Mouse (Mus musculus): ENCODE measurements around the gene Hinfp. TPM values are rescaled to one million over a fixed set of nuclear protein-coding genes. Genes with fewer than 3 reads are reported as not detected.

The Hinfp gene
- polyA plus RNA-seq, 1 experiment from 2014 or later, result 20.1 TPM

DNA sequence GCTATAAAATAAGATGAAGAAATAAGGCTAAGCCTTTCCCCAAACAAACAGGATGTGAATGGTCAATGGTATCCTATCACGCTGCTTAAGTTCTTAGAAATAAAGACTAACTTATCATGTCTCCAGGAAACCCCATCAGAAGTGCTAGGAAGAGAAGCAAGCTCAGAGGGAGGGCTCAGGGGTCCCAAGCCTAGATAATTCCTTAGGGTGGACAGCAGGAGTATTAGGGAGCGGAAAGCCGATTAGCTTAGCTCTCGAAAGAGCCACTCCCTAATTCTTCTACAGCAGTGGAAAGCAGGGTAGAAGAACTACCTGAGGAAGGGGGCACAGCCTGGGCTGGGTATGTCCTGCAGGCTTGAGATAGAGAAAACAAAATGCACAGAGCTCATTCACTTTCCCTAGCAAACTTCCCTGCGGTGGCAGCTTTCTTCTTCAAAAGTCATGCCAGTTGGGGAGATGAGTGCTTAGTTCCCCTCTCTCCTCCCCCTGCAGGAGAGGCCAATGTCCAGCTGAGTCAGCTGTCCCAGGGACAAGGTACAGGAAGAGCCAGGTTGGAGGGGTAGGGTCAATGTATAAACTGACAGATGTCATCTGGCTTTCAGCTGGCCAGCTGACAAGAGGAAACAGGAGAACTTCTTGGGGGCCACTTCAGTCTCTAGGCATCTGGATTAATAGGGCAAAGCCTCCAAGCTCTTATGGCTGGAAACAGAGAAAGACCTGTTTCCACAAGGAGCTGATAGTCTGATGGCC is 12.8 kb upstream of the Hinfp start:
- Histone ChIP-seq H3K27ac (ENCODE audit: low read depth) (no peak overlapping the region), H3K4me2 (peak overlapping the region; percentile 91), H3K27me3 (ENCODE audit: insufficient read depth, low read length) (no peaks in the 10 kb centered on the region), H3K36me3 (ENCODE audit: insufficient read depth) (peaks cover 31% of the 10 kb centered on the region), H3K9me3 (ENCODE audit: low read depth, low read length) (no peaks in the 10 kb centered on the region), H3K4me1 (ENCODE audit: insufficient read depth) (peaks cover 14% of the 10 kb centered on the region), H3K4me3 (ENCODE audit: low read depth, low read length) (peak overlapping the region; percentile 84), H3K9ac (no peak overlapping the region)
- WGBS, result 62% methylated on average over 5 of the region's 5 CpGs
- DNase-seq, result no peak
- no peak for ATAC-seq (ENCODE audit: insufficient read depth)
- TF ChIP-seq CTCF (IDR thresholded peaks at IDR 0.05; ENCODE audit: low read depth), result 0 out of 2 replicates have a peak, but pooled peaks have one; percentile 5

DNA sequence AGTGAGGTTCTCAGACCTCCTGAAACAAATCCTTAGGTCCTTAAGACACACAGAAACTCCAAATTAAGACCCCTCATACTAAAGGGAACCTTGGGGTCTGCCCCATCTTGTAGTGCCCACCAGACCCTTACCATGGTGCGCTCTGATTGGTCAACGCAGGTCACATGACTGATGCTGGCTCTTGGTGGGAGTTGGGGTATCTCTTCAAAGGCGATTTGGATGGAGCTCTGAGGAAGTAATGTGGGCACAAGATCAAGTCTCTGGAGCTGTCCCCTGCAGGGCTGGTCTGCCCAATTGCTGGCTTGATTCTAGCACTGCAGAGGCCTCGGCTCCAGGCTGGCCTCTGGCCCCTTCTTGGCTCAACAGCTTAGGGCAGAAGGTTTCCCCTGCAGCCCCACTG is 12.0 kb upstream of the Hinfp start:
- TF ChIP-seq CTCF (IDR thresholded peaks at IDR 0.05; ENCODE audit: low read depth), result no peak
- WGBS, result 70% methylated on average over 4 of the region's 4 CpGs

DNA sequence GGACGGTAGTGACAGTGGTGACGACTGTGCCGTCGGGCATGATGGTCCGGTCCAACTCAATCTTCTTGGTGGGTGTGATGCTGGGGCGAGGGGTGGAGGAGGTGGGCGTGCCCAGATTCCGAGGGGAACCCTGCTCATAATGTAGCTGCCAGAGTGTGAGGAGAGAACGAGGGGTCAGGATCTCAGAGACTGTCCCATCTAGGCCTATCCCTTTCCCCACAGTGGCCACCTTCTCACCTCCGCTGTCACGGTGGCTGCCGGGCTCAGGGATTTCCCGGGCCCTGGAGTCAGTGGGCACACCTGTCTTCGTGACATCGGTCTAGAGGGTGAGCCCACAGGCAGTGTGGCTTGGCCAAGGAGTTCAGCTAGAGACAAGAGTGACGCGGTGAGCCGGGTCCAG is 9.4 kb upstream of the Hinfp start:
- no peak overlapping the region for H3K9ac ChIP-seq
- no peaks in the 10 kb centered on the region for H3K9me3 ChIP-seq (ENCODE audit: low read depth, low read length)
- H3K27ac ChIP-seq (ENCODE audit: low read depth), result no peak overlapping the region
- no peak for TF ChIP-seq CTCF (IDR thresholded peaks at IDR 0.05; ENCODE audit: low read depth)
- no peaks in the 10 kb centered on the region for H3K27me3 ChIP-seq (ENCODE audit: insufficient read depth, low read length)
- ATAC-seq (ENCODE audit: insufficient read depth), result no peak
- H3K4me1 ChIP-seq (ENCODE audit: insufficient read depth), result peaks cover 16% of the 10 kb centered on the region
- H3K4me3 ChIP-seq (ENCODE audit: low read depth, low read length), result no peak overlapping the region
- DNase-seq, result no peak
- 89% methylated on average over 18 of the region's 18 CpGs for WGBS
- no peak overlapping the region for H3K4me2 ChIP-seq
- peaks cover 40% of the 10 kb centered on the region for H3K36me3 ChIP-seq (ENCODE audit: insufficient read depth)

More for the DNA sequence above, 12.0 kb upstream of the Hinfp start:
- DNase-seq, result no peak
- Histone ChIP-seq H3K27me3 (ENCODE audit: insufficient read depth, low read length) (no peaks in the 10 kb centered on the region), H3K27ac (ENCODE audit: low read depth) (no peak overlapping the region), H3K4me3 (ENCODE audit: low read depth, low read length) (no peak overlapping the region), H3K4me2 (no peak overlapping the region), H3K36me3 (ENCODE audit: insufficient read depth) (peaks cover 35% of the 10 kb centered on the region), H3K9me3 (ENCODE audit: low read depth, low read length) (no peaks in the 10 kb centered on the region), H3K9ac (no peak overlapping the region), H3K4me1 (ENCODE audit: insufficient read depth) (peaks cover 14% of the 10 kb centered on the region)
- no peak for ATAC-seq (ENCODE audit: insufficient read depth)

DNA sequence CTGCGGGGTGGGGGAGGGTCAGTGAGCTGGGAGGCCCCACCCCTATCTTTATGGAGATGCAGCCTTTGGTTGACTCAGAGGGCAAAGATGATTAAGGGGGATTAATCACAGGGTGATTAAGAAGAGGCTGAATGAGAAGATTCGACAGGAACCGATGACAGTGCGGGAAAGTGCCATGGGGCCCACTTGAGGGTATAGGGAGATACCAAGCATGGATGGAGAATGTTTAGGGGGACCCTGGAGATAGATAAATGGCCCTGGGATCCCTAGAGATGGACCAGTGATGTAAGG is 8.7 kb upstream of the Hinfp start:
- ATAC-seq (ENCODE audit: insufficient read depth) (no peak), DNase-seq (no peak)
- Histone ChIP-seq H3K4me2 (no peak overlapping the region), H3K36me3 (ENCODE audit: insufficient read depth) (peaks cover 40% of the 10 kb centered on the region), H3K9ac (no peak overlapping the region), H3K4me3 (ENCODE audit: low read depth, low read length) (no peak overlapping the region), H3K27me3 (ENCODE audit: insufficient read depth, low read length) (no peaks in the 10 kb centered on the region), H3K9me3 (ENCODE audit: low read depth, low read length) (no peaks in the 10 kb centered on the region), H3K27ac (ENCODE audit: low read depth) (no peak overlapping the region), H3K4me1 (ENCODE audit: insufficient read depth) (peaks cover 16% of the 10 kb centered on the region)
- 70% methylated on average over 4 of the region's 4 CpGs for WGBS
- no peak for TF ChIP-seq CTCF (IDR thresholded peaks at IDR 0.05; ENCODE audit: low read depth)

DNA sequence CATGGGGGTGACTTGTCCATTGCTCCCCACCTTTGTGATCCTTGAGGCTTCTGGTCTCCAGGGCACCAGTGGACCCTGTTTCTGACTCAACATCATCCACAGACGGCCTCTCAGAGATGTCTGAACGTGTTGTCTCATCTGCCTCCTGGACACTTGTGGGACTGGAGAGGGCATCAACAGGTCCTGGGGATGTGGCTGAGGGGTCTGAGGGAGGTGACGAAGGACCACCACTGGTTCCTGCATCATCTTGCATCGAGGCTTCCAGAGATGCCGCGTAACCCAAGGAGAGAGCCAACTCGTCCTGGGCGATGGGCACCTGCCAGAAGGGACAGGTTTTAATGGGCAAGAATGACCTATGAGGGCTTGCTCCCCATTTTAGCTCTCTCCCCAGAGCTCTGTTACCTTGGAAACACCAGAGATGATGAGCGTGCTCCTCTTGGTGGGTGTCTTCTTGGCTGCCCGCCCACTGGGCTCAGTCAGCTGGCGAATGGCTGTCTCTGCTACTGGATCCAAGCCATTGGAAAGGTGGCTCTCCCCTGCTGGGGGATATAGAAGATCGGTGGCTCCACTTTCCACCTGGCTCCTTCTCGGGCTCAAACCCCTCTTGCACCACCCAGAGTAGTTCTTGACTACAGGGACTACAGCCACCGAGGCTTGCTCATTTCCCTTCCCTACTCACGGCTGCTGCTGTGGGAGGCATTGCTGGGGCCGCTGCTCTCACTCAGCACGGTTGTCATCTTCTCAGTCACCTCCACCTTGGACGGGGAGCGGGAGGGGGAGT is 8.2 kb upstream of the Hinfp start:
- Histone ChIP-seq H3K9ac (no peak overlapping the region), H3K27me3 (ENCODE audit: insufficient read depth, low read length) (no peaks in the 10 kb centered on the region), H3K36me3 (ENCODE audit: insufficient read depth) (peaks cover 40% of the 10 kb centered on the region), H3K4me2 (no peak overlapping the region), H3K4me3 (ENCODE audit: low read depth, low read length) (no peak overlapping the region), H3K27ac (ENCODE audit: low read depth) (no peak overlapping the region), H3K9me3 (ENCODE audit: low read depth, low read length) (no peaks in the 10 kb centered on the region), H3K4me1 (ENCODE audit: insufficient read depth) (peaks cover 10% of the 10 kb centered on the region)
- no peak for DNase-seq
- TF ChIP-seq CTCF (IDR thresholded peaks at IDR 0.05; ENCODE audit: low read depth), result no peak
- 69% methylated on average over 19 of the region's 19 CpGs for WGBS
- no peak for ATAC-seq (ENCODE audit: insufficient read depth)

DNA sequence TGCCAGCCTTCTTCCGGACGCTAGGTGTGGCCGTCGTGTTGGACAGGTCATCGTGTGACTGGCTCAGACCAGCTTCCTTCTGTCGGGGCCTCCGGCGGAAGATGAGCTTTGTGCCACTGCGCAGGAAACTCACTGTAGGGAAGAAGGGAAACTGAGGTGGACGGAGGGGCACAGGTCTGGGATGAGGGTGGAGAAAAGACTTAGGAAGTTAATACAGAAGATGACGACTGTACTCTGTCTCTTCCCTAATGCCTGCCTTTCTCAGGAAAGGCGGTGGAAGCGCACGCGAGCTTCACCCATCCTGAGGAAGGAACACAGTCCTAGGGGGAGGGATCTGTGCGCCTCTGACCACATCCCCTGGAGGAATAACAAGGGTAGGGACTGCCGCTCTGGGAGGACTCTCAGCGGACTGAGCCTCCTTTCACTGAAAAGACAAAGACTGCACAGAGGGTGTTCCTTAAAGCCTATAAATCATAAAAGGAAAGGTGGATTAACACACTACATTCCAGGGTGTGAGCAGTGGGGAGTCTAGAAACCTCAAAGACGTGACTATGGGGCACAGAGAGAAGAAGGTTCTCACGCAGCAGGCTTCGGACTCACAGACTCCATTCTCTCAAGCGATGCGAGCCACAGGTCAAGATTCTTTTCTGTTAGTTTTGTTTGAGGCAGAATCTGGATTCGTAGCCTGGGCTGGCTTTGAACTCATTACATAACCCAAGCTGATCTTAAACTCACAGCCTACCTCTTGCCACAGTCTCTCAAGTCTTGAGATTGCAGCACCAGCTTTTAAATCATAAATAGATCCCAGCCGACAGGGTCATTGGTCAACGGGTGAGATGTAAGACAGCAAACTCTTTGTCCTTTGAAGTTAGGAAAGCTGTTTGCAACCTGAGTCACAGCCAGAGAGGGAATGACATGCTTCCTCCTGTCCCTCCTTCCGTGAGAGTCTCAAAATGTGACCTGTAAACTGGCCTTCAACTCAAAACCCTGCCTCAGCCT is 6.0 kb upstream of the Hinfp start:
- Histone ChIP-seq H3K9me3 (ENCODE audit: low read depth, low read length) (no peaks in the 10 kb centered on the region), H3K27me3 (ENCODE audit: insufficient read depth, low read length) (no peaks in the 10 kb centered on the region), H3K4me1 (ENCODE audit: insufficient read depth) (peaks cover 5% of the 10 kb centered on the region; the same call in 1 of the 2 replicates), H3K9ac (peak overlapping the region; percentile 47; the same call in 1 of the 2 replicates), H3K4me2 (peak overlapping the region; percentile 24), H3K27ac (ENCODE audit: low read depth) (peak overlapping the region; percentile 66; the same call in 1 of the 2 replicates), H3K4me3 (ENCODE audit: low read depth, low read length) (peak overlapping the region; percentile 12; the same call in 1 of the 2 replicates), H3K36me3 (ENCODE audit: insufficient read depth) (peaks cover 36% of the 10 kb centered on the region)
- peak; percentile 81 for ATAC-seq (ENCODE audit: insufficient read depth)
- 13% methylated on average over 27 of the region's 27 CpGs for WGBS
- peak; percentile 57 for DNase-seq
- 0 out of 2 replicates have a peak, but pooled peaks have one; percentile 8 for TF ChIP-seq CTCF (IDR thresholded peaks at IDR 0.05; ENCODE audit: low read depth)

Measured in lung, embryonic 14.5 days (tissue).